Mouse (Mus musculus) hindbrain, embryonic 13.5 days (tissue): ENCODE measurements around the gene Wipf2. TPM values are rescaled to one million over a fixed set of nuclear protein-coding genes. Genes with fewer than 3 reads are reported as not detected.

ENCODE experiments used
- ATAC-seq: fragments of 200-750 bp; cut with Nextera tagmentation; 2 replicates; pipeline ENCODE4 v1.8.0; 2017; ENCODE audit warnings: moderate TSS enrichment; ENCODE audit not compliant: low FRiP score
- H3K27ac ChIP-seq: fragments of 300-500 bp; sonication (generic); 2 replicates; pipeline ENCODE4 v1.5.1; 2015; ENCODE audit warnings: inconsistent platforms, mild to moderate bottlenecking, moderate library complexity
- H3K27me3 ChIP-seq: fragments of 300-500 bp; sonication (generic); 2 replicates; pipeline ENCODE4 v1.6.1; 2015; ENCODE audit warnings: mild to moderate bottlenecking, inconsistent platforms
- H3K36me3 ChIP-seq: fragments of 300-500 bp; sonication (generic); 2 replicates; pipeline ENCODE4 v1.6.1; 2015; ENCODE audit warnings: mild to moderate bottlenecking, inconsistent platforms
- H3K4me1 ChIP-seq: fragments of 300-500 bp; sonication (generic); replicated peaks from 2 replicates; pipeline ENCODE4 v1.6.1; 2015; ENCODE audit warnings: inconsistent platforms
- H3K4me2 ChIP-seq: fragments of 300-500 bp; sonication (generic); 2 replicates; pipeline ENCODE4 v1.6.1; 2015; ENCODE audit warnings: inconsistent platforms, mild to moderate bottlenecking, moderate library complexity
- H3K4me3 ChIP-seq: fragments of 300-500 bp; sonication (generic); 2 replicates; pipeline ENCODE4 v1.5.1; 2015; ENCODE audit warnings: mild to moderate bottlenecking, inconsistent platforms
- H3K9ac ChIP-seq: fragments of 300-500 bp; sonication (generic); 2 replicates; pipeline ENCODE4 v1.6.1; 2015; ENCODE audit warnings: mild to moderate bottlenecking, inconsistent platforms
- H3K9me3 ChIP-seq: fragments of 300-500 bp; sonication (generic); 2 replicates; pipeline ENCODE4 v1.6.1; 2016; ENCODE audit warnings: inconsistent platforms
- WGBS: fragments of 180-500 bp; shearing (Covaris S2); methylation state at CpG from one replicate; pipeline ENCODE4 v1.1.7; 2015; 5-methylcytosine and 5-hydroxymethylcytosine counted together
- polyA plus RNA-seq: library from polyadenylated mRNA; unstranded; fragments of >200 nt; fragmentation: Nextera tagmentation; extraction: Ambion mirVana; gene quantifications from 2 replicates; pipeline ENCODE4 v1.2.1, GENCODE M21; 2015

Wipf2 gene
- polyA plus RNA-seq, 1 experiment from 2014 or later = 5.0 TPM

DNA sequence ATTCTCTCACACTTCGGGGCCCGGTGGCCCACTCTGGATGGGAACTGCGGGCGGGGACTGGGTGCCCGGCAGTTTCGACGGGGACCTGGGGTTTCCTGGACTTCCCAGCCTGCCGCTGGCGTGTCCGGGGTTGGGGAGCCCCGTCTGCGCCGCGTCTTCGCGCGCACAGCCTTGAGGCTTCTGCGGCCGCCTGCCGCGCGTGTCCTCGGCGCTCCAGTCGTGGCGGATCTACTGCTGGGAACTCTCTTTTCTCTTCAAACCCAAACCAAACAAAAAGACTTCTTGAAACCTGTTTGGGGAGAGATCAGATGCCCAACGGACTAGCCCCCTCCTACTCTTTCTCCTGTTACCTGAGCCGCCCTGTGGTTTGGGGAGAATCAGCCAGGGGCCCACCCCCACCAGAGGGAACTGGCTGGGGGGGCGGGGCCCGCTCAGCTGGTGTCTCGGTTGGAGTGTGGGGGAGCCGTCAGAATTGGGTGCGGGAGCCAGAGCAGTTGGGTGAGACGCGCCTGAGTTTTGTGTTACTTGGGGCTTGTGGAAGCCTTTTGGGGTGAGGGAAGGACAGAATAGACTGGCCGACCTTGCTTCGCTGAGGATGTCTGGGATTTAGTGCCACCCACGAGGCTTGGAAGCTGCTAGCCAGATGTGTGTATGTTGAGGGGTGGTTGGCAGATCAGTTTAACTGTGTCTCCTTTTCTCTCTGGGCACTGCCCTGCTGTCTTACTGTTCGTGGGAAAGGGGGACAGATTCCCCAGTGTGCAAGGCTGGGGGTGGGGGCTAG is 74.7 kb downstream of the Wipf2 start:
- Histone ChIP-seq H3K27ac (peak overlapping the region; percentile 76), H3K4me3 (peak overlapping the region; percentile 63), H3K4me2 (peak overlapping the region; percentile 94), H3K9ac (peak overlapping the region; percentile 83), H3K27me3 (peaks cover 9% of the 10 kb centered on the region; the same call in 1 of the 2 replicates), H3K4me1 (peaks cover 77% of the 10 kb centered on the region), H3K36me3 (no peaks in the 10 kb centered on the region), H3K9me3 (no peaks in the 10 kb centered on the region)
- under 1% methylated on average over 39 of the region's 39 CpGs for WGBS
- no peak; the same call in 1 of the 2 replicates for ATAC-seq

DNA sequence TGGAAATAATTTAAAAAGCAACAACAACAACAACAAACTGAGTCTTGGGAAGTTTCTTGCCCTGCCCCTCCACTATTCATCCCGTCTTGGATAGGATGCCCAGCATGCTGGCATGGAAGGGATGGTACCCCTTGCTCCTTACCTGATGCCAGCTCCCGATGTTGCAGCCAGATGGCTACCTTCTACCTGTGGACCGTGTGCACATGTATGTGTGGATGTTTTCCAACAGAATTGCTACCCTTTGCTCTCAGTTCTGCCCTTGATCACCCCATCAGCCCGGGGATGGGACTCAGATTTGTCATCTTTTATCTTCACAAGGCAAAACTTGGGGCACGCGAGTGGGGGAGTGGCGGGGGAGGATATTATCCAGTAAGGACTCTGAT is 75.3 kb downstream of the Wipf2 start:
- no peak for ATAC-seq
- Histone ChIP-seq H3K4me3 (peak overlapping the region; percentile 63), H3K36me3 (no peaks in the 10 kb centered on the region), H3K27me3 (peaks cover 9% of the 10 kb centered on the region; the same call in 1 of the 2 replicates), H3K9me3 (no peaks in the 10 kb centered on the region), H3K4me1 (peaks cover 77% of the 10 kb centered on the region), H3K9ac (peak overlapping the region; percentile 83), H3K4me2 (peak overlapping the region; percentile 94), H3K27ac (no peak overlapping the region)
- 45% methylated on average over 7 of the region's 7 CpGs for WGBS

DNA sequence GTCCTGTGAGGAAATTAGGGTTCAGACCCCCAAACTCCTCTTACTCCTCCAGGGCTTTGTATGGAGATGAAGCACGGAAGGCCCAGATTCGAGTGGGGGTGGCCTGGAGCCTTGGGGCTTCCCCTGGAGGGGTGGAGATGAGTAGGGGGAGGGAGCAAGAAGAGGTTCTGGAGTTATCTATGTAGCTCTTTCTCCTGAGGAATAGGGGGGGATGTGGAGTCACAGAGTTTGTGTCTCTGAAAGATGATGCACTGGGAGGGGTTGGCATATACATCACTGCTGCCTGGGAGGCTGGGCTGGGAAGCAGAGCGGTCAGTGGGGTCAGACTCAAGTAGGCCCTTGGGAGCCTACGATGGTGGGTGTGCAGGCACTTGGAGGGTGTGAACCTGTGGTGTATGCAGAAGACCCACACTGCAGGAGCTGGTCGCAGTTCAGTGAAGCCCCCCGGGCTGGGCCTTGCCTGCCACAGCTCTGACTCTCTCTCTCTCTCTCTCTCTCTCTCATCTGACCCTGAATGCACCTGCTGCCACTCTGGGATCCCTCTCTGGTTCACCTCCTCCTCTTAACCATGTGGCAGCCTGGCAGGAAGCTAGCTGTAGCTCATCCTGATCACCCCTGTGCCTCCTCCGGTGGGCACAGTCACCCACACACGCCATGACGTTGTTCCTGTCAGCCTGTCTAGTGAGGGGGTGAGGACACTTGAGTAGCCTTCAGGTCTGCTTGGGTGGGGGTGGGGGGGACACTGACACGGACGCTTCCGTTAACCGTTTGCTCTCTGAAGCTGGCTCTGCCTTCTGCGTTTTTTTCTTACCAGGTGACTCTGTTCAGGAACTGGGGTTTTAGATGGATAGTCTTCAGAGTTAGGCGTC is 75.9 kb downstream of the Wipf2 start:
- Histone ChIP-seq H3K27me3 (peaks cover 9% of the 10 kb centered on the region; the same call in 1 of the 2 replicates), H3K4me2 (peak overlapping the region; percentile 94), H3K4me3 (peak overlapping the region; percentile 63), H3K36me3 (no peaks in the 10 kb centered on the region), H3K9ac (peak overlapping the region; percentile 70), H3K4me1 (peaks cover 82% of the 10 kb centered on the region), H3K9me3 (no peaks in the 10 kb centered on the region), H3K27ac (peak overlapping the region; percentile 92; the same call in 1 of the 2 replicates)
- no peak for ATAC-seq
- 45% methylated on average over 15 of the region's 15 CpGs for WGBS

DNA sequence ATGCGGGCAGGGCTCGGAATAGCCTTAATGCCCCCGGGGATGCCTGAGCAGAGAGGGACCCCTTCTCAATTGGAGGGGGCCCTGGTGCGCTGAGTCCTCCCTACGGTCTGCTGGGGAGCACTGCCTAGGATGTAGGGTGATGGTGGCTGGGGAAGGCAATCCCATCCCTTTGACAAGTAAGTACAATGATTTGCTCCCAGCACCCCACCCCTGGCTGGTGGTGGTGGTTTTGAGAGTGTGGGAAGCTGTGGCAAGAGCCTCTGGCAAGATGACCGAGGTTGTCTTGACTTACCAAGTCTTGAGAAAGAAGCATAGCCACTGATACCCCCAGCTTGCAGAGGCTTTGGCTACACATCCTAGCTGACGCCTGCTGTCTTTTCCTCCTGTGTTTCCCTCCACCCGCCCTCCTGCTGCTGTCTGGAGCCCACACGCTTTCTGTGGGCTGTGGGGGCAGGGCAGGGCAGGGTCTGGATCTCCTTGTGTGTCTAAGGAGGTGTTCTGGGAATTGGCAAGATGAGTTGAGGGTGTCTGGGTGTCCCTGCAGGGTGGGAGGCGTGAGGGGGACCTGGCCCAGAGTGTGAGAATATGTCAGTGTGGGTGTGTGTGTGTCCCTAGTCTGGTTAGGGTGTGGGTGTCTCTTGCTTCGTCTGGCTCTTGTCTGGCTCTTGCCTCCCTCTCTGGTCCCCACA is 76.7 kb downstream of the Wipf2 start:
- peak overlapping the region; percentile 70 for H3K9ac ChIP-seq
- peaks cover 90% of the 10 kb centered on the region for H3K4me1 ChIP-seq
- ATAC-seq = no peak
- H3K4me3 ChIP-seq = peak overlapping the region; percentile 63; the same call in 1 of the 2 replicates
- H3K9me3 ChIP-seq = no peaks in the 10 kb centered on the region
- H3K27ac ChIP-seq = peak overlapping the region; percentile 92
- H3K27me3 ChIP-seq = peaks cover 8% of the 10 kb centered on the region; the same call in 1 of the 2 replicates
- 55% methylated on average over 11 of the region's 11 CpGs for WGBS
- H3K4me2 ChIP-seq = peak overlapping the region; percentile 94
- H3K36me3 ChIP-seq = no peaks in the 10 kb centered on the region

DNA sequence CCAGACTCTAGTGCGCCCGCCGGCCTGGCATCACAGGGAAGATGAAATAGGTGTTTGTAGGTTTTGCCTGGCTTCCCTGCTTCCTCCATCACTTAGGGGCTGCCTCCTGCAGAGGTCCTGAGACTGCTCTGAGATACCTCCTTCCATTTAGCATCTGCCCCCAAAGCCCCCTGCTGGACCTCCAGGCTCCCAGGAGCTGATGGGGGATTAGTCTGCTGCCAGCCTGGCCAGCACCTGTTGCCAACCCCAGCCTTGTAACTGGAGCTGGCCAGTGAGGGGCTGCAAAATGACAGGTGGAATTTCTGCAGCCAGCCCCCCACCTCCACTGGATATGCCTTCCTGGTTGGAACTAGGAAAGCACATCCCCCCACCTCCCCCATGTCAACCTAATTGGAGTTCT is 77.3 kb downstream of the Wipf2 start:
- Histone ChIP-seq H3K9ac (peak overlapping the region; percentile 70), H3K27ac (peak overlapping the region; percentile 92), H3K36me3 (no peaks in the 10 kb centered on the region), H3K27me3 (peaks cover 4% of the 10 kb centered on the region; the same call in 1 of the 2 replicates), H3K4me2 (peak overlapping the region; percentile 94), H3K4me1 (peaks cover 97% of the 10 kb centered on the region), H3K9me3 (no peaks in the 10 kb centered on the region), H3K4me3 (no peak overlapping the region)
- ATAC-seq = no peak
- 46% methylated on average over 3 of the region's 3 CpGs for WGBS

DNA sequence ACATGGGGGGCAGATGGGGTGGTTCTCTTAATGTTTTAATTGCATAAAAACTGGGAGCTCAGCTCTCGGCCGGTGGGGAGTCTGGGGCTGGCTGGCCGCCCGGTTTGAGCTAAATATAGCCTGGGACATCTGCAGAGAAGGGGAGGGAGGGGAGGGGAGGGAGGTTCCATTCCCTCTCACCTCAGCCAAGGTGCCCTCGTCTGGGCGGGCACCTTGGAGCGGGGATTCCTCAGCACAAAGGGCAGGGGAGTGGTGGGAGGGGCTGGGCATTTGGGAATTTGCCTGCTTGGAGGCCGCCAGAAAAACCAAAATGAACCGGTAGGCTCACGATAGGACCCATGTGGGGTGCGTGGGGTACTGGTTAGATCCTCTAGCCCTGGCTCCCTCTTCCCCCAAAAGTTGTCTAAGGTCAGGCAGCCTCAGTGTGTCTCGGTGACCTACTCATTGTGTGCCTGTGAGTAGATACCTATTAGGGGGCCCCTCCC is 77.9 kb downstream of the Wipf2 start:
- Histone ChIP-seq H3K4me3 (peak overlapping the region; percentile 50), H3K4me2 (peak overlapping the region; percentile 94), H3K4me1 (peaks cover 95% of the 10 kb centered on the region), H3K36me3 (no peaks in the 10 kb centered on the region), H3K9me3 (no peaks in the 10 kb centered on the region), H3K27ac (peak overlapping the region; percentile 92), H3K9ac (peak overlapping the region; percentile 70), H3K27me3 (no peaks in the 10 kb centered on the region)
- 2% methylated on average over 12 of the region's 12 CpGs for WGBS
- 0 out of 2 replicates have a peak, but pooled peaks have one; percentile 0 for ATAC-seq

DNA sequence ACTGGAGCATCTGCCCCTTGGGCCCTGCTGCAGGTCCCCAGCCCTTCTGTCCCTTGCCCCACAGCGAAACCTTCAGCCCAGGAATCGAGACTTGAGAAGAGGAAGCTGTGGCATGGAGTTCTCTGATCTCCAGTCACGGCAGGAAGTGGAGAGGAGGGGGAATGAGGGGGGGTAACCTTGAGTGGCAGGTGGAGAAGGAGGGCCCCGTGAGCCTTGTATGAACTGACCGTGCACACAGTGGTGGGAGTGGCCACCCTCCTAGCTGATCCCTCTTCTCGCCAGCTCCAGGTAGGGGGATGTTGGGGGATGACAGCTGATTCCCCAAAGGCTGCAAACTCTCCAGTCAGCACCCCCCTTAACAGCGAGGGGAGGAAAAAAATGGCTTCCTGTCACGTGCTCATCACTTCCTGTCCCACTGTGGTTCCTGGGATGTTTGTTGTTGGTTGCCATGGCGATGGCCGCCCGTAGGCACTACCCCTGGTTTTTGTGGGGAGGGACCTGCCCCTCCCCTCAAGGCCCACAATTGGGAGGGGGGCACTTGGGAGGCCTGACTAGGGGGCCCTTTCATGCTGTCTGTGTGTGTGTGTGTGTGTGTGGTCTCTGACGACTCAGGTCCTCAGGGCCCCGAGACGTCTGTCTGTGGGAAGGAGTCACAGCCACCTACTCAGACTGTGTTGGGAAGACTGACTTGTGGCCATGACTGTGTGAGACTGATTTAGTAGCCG is 78.5 kb downstream of the Wipf2 start:
- WGBS = 3% methylated on average over 15 of the region's 15 CpGs
- Histone ChIP-seq H3K9me3 (no peaks in the 10 kb centered on the region), H3K4me2 (peak overlapping the region; percentile 94), H3K27ac (peak overlapping the region; percentile 92), H3K9ac (peak overlapping the region; percentile 70), H3K4me3 (peak overlapping the region; percentile 50), H3K27me3 (no peaks in the 10 kb centered on the region), H3K36me3 (no peaks in the 10 kb centered on the region), H3K4me1 (peaks cover 90% of the 10 kb centered on the region)
- ATAC-seq = peak; percentile 37

DNA sequence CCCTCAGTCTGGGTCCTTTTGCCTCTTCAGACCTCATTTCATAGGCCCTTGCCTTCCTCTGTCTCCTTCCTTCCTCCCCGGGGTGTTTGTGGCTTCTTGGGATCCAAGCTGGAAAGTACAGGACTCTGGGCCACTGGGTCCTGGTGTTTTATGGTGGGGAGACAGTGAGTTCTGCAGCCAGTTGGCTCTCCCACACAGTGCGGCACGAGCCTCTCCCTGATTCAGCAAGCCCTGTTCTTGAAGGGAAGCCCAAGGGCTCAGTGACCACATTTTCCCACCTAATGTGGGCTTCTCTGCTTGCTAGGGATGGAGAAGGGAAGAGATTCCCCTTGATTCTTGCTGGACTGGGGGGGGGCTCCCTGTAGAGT is 79.1 kb downstream of the Wipf2 start:
- Histone ChIP-seq H3K36me3 (no peaks in the 10 kb centered on the region), H3K4me2 (peak overlapping the region; percentile 94), H3K27me3 (no peaks in the 10 kb centered on the region), H3K27ac (peak overlapping the region; percentile 92), H3K4me1 (peaks cover 93% of the 10 kb centered on the region), H3K9me3 (no peaks in the 10 kb centered on the region), H3K9ac (peak overlapping the region; percentile 70; the same call in 1 of the 2 replicates), H3K4me3 (peak overlapping the region; percentile 50)
- ATAC-seq = 0 out of 2 replicates have a peak, but pooled peaks have one; percentile 8
- 45% methylated on average over 3 of the region's 3 CpGs for WGBS

DNA sequence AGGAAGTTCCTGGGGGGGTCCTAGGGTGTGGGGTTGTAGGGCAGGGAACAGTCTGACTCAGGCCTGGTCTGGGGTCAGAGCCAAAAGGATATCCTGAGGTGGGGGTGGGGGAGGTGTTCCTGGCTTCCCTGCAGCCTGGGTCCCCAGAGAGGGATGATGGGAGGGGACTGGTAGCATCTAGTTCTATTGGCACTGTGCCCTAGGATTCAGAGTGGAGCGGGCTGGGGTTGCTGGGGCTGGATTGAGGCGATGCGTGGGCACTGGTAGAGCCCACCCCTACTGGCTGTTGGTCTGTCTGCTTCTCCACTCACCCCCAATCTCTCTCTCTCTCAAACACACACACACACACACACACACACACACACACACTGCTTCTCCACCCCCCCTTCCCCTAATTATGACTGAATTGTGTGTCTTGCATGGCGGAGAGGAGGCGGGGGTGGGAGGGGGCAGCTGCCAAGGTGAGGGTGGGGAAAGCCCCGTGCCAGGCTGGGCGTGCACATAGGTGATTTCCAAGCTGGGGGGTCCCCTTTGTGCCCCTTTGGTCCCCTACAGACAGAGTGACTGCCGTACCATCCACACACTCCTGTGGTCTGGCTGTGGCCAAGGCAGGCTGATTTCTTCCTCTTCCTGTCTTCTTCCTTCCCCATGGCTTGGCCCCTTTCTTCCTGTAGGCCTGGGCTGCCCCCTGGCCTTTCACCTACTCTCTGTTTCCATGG is 79.6 kb downstream of the Wipf2 start:
- ATAC-seq = no peak
- Histone ChIP-seq H3K9me3 (no peaks in the 10 kb centered on the region), H3K9ac (peak overlapping the region; percentile 70), H3K27me3 (no peaks in the 10 kb centered on the region), H3K4me3 (no peak overlapping the region), H3K27ac (peak overlapping the region; percentile 92), H3K36me3 (no peaks in the 10 kb centered on the region), H3K4me2 (peak overlapping the region; percentile 94), H3K4me1 (peaks cover 93% of the 10 kb centered on the region)
- WGBS = 51% methylated on average over 8 of the region's 8 CpGs

DNA sequence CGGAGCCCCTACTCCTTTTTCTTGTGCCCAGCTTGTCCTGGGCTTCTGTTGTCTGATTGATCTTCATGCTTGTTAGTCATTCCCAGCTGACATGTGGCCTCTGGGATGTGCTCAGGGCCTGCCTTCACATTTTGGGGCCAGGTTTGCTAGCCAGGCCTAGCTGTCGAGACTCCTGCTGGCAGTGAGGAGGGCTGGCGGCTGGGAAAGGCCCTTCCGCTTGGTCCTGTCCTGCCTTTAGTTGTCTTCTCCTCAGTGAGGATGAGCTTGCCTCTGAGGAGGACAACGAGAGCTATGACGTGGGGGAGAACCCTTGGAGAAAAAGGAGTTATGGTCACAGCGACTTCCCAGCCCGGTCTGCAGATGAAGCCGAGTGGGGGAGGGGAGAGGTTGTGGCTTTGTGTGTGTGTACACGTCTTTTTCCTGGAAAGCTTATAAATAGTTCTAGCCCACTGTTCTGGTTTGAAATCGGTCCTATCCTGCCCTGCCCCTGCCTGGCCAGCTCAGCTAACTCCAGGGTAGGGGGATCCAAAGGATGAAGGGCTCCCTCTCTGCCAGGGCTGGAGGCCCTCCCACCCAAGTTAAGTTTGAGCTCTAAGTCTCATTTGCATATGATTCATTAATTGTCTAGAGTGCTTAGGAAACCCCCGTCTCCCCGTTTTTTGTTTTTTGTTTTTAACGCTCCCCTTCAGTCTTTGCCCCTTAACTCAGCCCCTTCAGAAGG is 80.5 kb downstream of the Wipf2 start:
- Histone ChIP-seq H3K36me3 (no peaks in the 10 kb centered on the region), H3K9ac (peak overlapping the region; percentile 53), H3K4me2 (no peak overlapping the region), H3K4me3 (no peak overlapping the region), H3K27me3 (no peaks in the 10 kb centered on the region), H3K9me3 (no peaks in the 10 kb centered on the region), H3K27ac (peak overlapping the region; percentile 92), H3K4me1 (peaks cover 86% of the 10 kb centered on the region)
- no peak for ATAC-seq
- WGBS = 24% methylated on average over 14 of the region's 14 CpGs
